Mouse (Mus musculus) limb, embryonic 10.5 days (tissue): ENCODE measurements around the gene Zkscan5. TPM values are rescaled to one million over a fixed set of nuclear protein-coding genes. Genes with fewer than 3 reads are reported as not detected.
A peak's percentile ranks its signal among the peaks of the same experiment; 100 is the strongest.
"Not testable (repeated sequence)": the region's sequence is repeated elsewhere in the genome, so short reads cannot be mapped to it uniquely, and the experiment has no call there.

ENCODE experiments used
- DNase-seq: peaks from one replicate; pipeline ENCODE4 v3.0.0-alpha.2; 2017; ENCODE audit warnings: low spot score
- H3K27ac ChIP-seq: fragments of 300-500 bp; sonication (generic); 2 replicates; pipeline ENCODE4 v1.5.1; 2016; ENCODE audit warnings: mild to moderate bottlenecking
- H3K27me3 ChIP-seq: fragments of 300-500 bp; sonication (generic); 2 replicates; pipeline ENCODE4 v1.6.1; 2016; ENCODE audit warnings: low read depth, mild to moderate bottlenecking; ENCODE audit not compliant: poor library complexity, severe bottlenecking
- H3K36me3 ChIP-seq: fragments of 300-500 bp; sonication (generic); 2 replicates; pipeline ENCODE4 v1.6.1; 2016; ENCODE audit warnings: mild to moderate bottlenecking, moderate library complexity
- H3K4me1 ChIP-seq: fragments of 300-500 bp; sonication (generic); 2 replicates; pipeline ENCODE4 v1.6.1; 2016
- H3K4me3 ChIP-seq: fragments of 300-500 bp; sonication (generic); 2 replicates; pipeline ENCODE4 v1.5.1; 2016; ENCODE audit warnings: mild to moderate bottlenecking, moderate library complexity
- H3K9me3 ChIP-seq: fragments of 300-500 bp; sonication (generic); replicated peaks from 2 replicates; pipeline ENCODE4 v1.6.1; 2016; ENCODE audit warnings: mild to moderate bottlenecking
- WGBS: fragments of 180-500 bp; shearing (Covaris S2); methylation state at CpG from one replicate; pipeline ENCODE4 v1.1.7; 2016; 5-methylcytosine and 5-hydroxymethylcytosine counted together
- polyA plus RNA-seq: library from polyadenylated mRNA; unstranded; fragments of >200 nt; fragmentation: Nextera tagmentation; extraction: Ambion mirVana; gene quantifications from 2 replicates; pipeline ENCODE4 v1.2.1, GENCODE M21; 2016

Zkscan5 gene
- polyA plus RNA-seq, 1 experiment from 2014 or later = 20.9 TPM

DNA sequence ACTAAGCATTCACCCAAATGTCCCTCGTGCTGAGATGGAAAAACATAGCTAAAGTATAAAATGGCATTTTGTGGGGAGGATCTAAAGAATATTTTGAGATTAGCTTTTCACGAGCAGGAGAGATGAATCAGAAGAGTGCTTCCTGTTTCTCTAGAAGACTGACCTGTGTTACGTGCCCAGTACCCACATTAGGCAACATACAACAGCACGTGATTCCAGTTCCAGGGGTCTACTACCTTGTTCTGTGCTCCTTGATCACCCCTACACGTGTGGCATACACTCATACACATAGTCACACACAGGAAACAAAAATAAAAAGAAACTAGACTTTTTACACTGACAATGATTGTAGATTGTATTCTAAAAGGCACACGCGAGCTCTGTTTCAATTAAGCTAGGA is 4.0 kb upstream of the Zkscan5 start:
- Histone ChIP-seq H3K9me3 (no peaks in the 10 kb centered on the region), H3K36me3 (peaks cover 11% of the 10 kb centered on the region), H3K4me3 (0 out of 2 replicates have a peak overlapping the region, but pooled peaks have one; percentile 84), H3K27me3 (no peaks in the 10 kb centered on the region), H3K4me1 (peaks cover 15% of the 10 kb centered on the region), H3K27ac (no peak overlapping the region)
- no peak for DNase-seq
- 79% methylated on average over 7 of the region's 7 CpGs for WGBS

DNA sequence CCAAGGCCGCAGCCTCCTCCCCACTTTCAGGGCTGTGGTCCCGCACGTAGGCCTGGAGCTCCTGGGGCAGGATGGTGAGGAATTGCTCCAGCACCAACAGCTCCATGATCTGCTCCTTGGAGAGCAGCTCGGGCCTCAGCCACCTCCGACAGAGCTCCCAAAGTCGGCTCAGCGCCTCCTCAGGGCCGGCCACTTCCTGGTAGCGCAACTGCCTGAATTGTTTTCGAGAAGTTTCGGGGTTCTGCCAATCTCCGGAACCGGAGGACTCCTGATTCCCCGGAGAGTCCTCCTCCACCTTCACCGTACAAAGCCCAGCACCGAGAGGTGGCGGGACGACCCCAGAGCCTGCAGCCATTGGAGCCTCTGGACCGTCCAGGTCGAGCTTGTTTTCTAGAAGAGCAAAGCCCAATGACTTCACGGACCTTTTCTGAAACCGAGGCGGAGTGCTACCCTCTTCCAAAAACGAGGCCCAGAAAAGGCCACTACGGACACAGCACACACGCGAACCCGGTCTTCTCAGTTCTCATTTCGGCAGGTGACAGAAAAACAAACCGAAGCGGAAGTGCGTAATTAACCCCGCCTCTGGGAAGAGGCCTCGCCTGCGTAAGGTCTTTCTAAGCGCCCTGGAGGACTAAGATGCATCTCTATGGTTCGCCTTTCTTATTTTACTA is 2.9 kb upstream of the Zkscan5 start, which contains the start of gene Zkscan14:
TSS of gene Zkscan14 (minus strand) at position 548 of the 671 bp plus-strand sequence.
- Histone ChIP-seq H3K27ac (peak within 1 kb of the TSS; percentile 73), H3K4me1 (peaks cover 20% of the 10 kb centered on the region)
- WGBS = 1% methylated on average over 37 of the region's 37 CpGs

DNA sequence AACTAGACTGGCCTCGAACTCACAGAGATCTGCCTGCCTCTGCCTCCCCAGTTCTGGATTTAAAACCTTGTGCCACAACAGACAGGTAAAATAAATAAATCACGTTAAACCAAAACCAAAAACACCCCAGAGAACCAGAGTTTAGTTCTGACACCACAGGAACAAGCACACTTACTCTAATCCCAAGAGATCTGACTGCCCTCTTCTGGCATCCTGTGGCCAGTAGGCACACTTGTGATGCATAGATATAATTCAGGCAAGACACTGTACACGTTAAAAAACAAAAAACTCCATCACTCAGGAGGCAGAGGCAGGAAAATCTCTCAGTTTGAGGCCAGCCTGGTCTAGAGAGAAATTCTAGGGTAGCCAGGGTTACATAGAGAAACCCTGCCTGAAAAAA is 1.9 kb upstream of the Zkscan5 start:
- WGBS = 54% methylated on average over 3 of the region's 3 CpGs
- Histone ChIP-seq H3K4me3 (no peak overlapping the region; the same call in 1 of the 2 replicates), H3K4me1 (peaks cover 20% of the 10 kb centered on the region)

More for the DNA sequence above, 2.9 kb upstream of the Zkscan5 start, which contains the start of gene Zkscan14:
- H3K4me3 ChIP-seq = peak within 1 kb of the TSS; percentile 84
- DNase-seq = peak; percentile 77
- H3K27me3 ChIP-seq = no peaks in the 10 kb centered on the region
- H3K9me3 ChIP-seq = no peaks in the 10 kb centered on the region
- H3K36me3 ChIP-seq = peaks cover 3% of the 10 kb centered on the region

DNA sequence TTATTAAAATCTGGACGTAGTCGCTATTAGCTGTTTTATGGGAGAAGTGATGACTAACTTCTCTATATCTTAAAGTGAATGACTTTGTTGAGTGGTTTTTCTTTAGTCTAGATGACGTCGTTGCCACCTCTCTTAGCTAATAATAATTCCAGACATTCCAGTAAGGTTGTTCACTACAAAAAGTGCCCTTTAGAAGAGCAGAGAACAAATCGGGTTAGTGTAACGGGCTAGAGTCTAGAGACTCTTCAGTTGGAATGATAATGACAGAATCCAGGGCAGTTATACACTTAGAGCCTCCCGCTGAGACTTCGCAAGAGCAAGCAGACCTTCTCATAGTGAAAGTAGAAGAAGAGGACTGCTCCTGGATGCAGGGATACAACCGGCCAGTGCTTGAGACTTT is 679 bp downstream of the Zkscan5 start:
- peak overlapping the region; percentile 68 for H3K4me3 ChIP-seq
- 22% methylated on average over 9 of the region's 9 CpGs for WGBS
- no peaks in the 10 kb centered on the region for H3K27me3 ChIP-seq
- H3K9me3 ChIP-seq = no peaks in the 10 kb centered on the region
- H3K27ac ChIP-seq = no peak overlapping the region; the same call in 1 of the 2 replicates
- peaks cover 32% of the 10 kb centered on the region for H3K36me3 ChIP-seq
- no peak for DNase-seq
- H3K4me1 ChIP-seq = peaks cover 20% of the 10 kb centered on the region

More for the DNA sequence above, 1.9 kb upstream of the Zkscan5 start:
- no peak for DNase-seq
- Histone ChIP-seq H3K36me3 (peaks cover 12% of the 10 kb centered on the region), H3K9me3 (no peaks in the 10 kb centered on the region), H3K27ac (no peak overlapping the region), H3K27me3 (no peaks in the 10 kb centered on the region)

DNA sequence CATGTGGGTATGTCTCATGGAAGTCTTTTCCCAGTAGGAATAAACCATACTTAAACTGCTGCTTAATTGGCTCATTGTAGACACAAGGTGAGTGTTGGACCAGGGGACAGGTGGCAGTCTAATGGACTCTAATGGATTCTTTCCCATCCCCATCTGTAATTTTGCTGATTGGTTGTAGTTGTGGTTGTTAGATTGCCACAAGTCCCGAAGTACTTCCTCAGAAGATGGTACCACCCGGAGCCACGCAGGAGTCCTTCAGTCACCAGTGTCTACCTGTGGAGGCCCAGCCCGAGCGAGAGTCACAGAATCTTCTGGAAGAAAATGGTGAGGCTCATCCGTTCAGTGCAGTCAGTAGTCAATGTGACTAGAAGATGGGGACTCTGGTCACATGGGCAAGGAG is 3.0 kb downstream of the Zkscan5 start:
- no peak for DNase-seq
- 94% methylated on average over 6 of the region's 6 CpGs for WGBS
- Histone ChIP-seq H3K4me1 (peaks cover 10% of the 10 kb centered on the region), H3K9me3 (no peaks in the 10 kb centered on the region), H3K27me3 (no peaks in the 10 kb centered on the region), H3K27ac (no peak overlapping the region), H3K4me3 (no peak overlapping the region), H3K36me3 (peaks cover 56% of the 10 kb centered on the region)

DNA sequence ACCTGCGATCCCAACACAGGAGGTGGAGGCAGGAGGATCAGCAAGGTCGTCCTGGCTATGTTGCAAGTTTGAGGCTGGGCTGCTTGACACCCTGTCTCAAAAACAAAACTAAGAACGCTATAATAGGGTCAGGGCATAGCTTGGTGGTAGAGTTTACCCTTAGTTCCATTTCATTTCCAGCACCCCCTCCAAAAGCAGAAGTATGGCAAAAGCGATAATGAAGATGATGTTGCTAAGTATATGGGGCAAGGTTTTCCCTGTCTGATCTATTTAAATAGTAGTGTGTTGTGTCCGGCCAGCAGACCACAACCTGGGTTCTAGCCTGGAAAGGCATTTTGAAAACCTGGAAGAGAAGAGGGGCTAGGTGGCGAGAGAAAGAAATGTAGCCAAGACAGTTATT is 3.6 kb downstream of the Zkscan5 start:
- Histone ChIP-seq H3K4me1 (peaks cover 10% of the 10 kb centered on the region), H3K27ac (no peak overlapping the region), H3K4me3 (no peak overlapping the region), H3K9me3 (no peaks in the 10 kb centered on the region), H3K36me3 (peaks cover 61% of the 10 kb centered on the region), H3K27me3 (no peaks in the 10 kb centered on the region)
- DNase-seq = no peak
- WGBS = 90% methylated on average over 6 of the region's 6 CpGs

DNA sequence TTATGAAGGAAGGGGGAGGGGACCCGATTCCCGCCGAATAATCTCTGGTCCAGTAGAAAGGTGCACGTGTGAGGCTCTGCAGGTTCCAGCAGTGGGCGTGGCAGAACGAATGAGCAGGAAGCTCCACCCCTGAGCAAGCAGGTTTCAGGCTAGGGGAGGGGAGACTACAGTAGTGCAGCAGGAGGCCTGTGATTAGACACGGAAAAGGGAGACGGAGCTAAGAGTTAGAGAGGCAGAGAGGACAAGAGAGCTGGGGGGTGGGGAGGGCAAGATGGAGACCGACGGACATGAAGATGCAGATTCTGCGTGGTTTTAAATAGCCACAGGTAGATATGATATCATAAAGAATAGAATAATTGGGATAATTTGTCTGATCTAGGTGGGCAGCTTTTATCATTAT is 4.0 kb downstream of the Zkscan5 start:
- H3K27me3 ChIP-seq, H3K4me3 ChIP-seq, H3K27ac ChIP-seq, H3K9me3 ChIP-seq, DNase-seq: not testable (repeated sequence)
- 52% methylated on average over 11 of the region's 11 CpGs for WGBS
- Histone ChIP-seq H3K4me1 (peaks cover 10% of the 10 kb centered on the region), H3K36me3 (peaks cover 66% of the 10 kb centered on the region)

DNA sequence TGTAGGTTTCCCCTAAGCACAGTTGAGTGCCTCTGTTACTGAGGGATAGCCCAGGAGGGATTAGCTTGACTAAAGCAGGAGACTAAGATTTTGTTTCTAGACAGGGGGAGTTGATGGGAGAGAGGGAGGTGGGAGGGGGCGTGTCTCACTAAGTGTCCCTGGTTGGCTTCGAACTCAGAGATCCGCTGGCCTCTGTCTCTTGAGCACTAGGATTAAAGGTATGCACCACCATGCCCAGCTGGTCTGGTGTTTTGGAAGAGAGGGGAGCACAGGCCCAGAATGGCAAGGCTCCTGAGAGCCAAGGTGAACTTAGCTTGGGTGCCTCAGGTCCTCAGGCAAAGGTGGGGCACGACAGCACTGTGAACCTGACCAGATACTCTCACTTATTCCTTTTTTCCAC is 7.0 kb downstream of the Zkscan5 start:
- Histone ChIP-seq H3K4me1 (no peaks in the 10 kb centered on the region), H3K4me3 (no peak overlapping the region), H3K27ac (no peak overlapping the region), H3K36me3 (peaks cover 88% of the 10 kb centered on the region), H3K9me3 (no peaks in the 10 kb centered on the region), H3K27me3 (no peaks in the 10 kb centered on the region)
- DNase-seq = no peak
- 96% methylated on average over 4 of the region's 4 CpGs for WGBS

DNA sequence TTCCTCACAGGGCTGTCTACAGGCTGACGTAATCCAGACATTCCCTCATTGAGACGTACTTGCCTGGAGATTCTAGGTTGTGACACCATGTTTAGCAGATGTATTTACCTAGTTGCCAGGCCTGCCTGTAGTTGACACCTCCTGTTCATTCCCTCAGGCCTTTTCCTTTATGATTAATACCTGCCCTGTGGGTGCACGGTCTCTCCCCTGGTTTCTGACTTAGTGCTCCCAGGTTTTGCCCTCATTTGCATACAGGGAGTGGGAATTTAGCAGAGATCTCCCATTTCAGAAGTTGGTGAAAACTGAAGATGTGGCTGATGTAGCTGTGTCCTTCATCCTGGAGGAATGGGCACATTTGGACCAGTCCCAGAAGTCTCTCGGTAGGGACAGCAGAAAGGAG is 7.9 kb downstream of the Zkscan5 start:
- 87% methylated on average over 4 of the region's 4 CpGs for WGBS
- H3K9me3 ChIP-seq = no peaks in the 10 kb centered on the region
- no peak overlapping the region for H3K4me3 ChIP-seq
- no peak overlapping the region for H3K27ac ChIP-seq
- H3K4me1 ChIP-seq = no peaks in the 10 kb centered on the region
- H3K36me3 ChIP-seq = peaks cover 81% of the 10 kb centered on the region
- H3K27me3 ChIP-seq = no peaks in the 10 kb centered on the region
- DNase-seq = no peak

DNA sequence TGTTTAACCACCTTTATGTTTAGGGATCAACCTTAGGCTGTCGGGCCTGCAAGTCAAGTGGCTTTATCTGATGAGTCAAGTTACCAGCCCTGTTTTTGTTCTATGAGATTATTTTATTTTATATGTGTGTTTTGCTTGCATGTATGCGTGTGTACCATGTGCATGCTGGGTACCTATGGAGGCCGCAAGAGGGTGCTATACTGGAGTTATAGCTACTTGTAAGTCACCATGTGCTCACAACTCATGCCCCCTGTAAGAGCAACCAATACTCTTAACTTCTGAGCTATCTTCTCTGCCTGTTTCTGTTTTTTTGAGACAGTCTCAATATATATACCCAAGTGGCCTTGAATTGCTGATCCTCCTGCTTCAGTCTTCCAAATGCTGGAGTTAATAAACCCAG is 9.1 kb downstream of the Zkscan5 start:
- Histone ChIP-seq H3K27ac (no peak overlapping the region), H3K4me3 (no peak overlapping the region), H3K36me3 (peaks cover 79% of the 10 kb centered on the region), H3K4me1 (no peaks in the 10 kb centered on the region), H3K9me3 (no peaks in the 10 kb centered on the region), H3K27me3 (no peaks in the 10 kb centered on the region)
- 95% methylated on average over 3 of the region's 3 CpGs for WGBS
- DNase-seq = no peak

DNA sequence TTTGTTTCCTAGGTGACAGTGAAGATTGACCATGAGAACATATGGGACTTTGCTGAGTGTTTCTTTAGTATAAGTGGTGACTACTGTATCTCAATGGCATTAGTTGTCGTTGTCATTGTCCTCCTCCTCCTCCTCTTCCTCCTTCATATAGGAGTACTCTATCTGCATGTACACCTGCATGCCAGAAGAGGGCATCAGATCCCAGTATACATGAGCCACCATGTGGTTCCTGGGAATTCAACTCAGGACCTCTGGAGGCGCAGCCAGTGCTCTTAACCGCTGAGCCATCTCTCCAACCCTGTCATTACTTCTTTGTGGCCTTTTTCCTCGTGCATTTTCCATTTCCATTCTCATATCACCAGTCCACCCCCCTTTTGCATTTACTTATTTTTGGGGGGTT is 10.3 kb downstream of the Zkscan5 start:
- WGBS = 70% methylated on average over 4 of the region's 4 CpGs

DNA sequence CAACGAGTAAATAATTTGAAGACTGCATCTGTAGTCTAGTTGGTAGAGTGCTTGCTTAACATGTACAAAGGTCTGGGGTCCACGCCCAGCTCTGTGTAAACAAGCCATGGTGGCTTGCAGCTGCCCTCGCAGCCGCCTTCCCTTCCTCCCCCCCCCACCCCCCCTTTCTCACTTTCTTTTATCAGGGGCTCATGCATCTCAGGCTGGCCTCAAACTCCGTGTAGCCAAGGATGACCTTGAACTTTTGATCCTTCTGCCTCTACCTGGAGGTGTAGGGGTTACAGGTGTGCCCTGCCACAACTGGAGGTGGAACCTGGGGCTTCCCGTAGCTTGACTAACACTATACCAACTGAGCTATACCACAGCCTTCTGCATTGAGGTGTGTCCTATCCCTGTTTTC is 13.4 kb downstream of the Zkscan5 start:
- no peaks in the 10 kb centered on the region for H3K9me3 ChIP-seq
- no peak overlapping the region for H3K4me3 ChIP-seq
- H3K27ac ChIP-seq = no peak overlapping the region
- 89% methylated on average over 6 of the region's 6 CpGs for WGBS
- H3K27me3 ChIP-seq = no peaks in the 10 kb centered on the region
- peaks cover 76% of the 10 kb centered on the region for H3K36me3 ChIP-seq
- H3K4me1 ChIP-seq = no peaks in the 10 kb centered on the region
- no peak for DNase-seq

More for the DNA sequence above, 10.3 kb downstream of the Zkscan5 start:
- no peaks in the 10 kb centered on the region for H3K27me3 ChIP-seq
- H3K4me3 ChIP-seq = no peak overlapping the region
- no peak overlapping the region for H3K27ac ChIP-seq
- no peaks in the 10 kb centered on the region for H3K9me3 ChIP-seq
- H3K4me1 ChIP-seq = no peaks in the 10 kb centered on the region
- no peak for DNase-seq
- H3K36me3 ChIP-seq = peaks cover 81% of the 10 kb centered on the region

DNA sequence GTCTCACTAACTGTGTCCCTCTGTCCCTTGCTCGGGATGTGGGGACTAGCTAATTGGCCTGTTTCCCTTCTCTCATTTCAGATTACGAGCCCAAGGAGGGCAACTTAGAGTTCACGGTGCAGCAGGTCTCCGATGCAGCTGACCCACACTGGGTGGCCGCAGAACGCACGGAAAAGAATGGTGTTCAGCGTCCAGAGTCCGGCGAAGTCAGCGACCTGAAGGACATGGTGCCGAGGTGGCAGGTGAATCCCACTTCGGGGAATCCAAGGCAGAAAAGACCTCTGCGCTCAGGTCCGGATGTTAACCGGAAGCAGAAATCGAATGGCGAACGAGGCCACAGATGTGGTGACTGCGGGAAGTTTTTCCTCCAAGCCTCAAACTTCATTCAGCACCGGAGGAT is 13.8 kb downstream of the Zkscan5 start:
- H3K36me3 ChIP-seq = peaks cover 73% of the 10 kb centered on the region
- DNase-seq = no peak
- H3K27me3 ChIP-seq = no peaks in the 10 kb centered on the region
- no peaks in the 10 kb centered on the region for H3K9me3 ChIP-seq
- no peaks in the 10 kb centered on the region for H3K4me1 ChIP-seq
- no peak overlapping the region for H3K4me3 ChIP-seq
- no peak overlapping the region for H3K27ac ChIP-seq
- WGBS = 96% methylated on average over 21 of the region's 21 CpGs

DNA sequence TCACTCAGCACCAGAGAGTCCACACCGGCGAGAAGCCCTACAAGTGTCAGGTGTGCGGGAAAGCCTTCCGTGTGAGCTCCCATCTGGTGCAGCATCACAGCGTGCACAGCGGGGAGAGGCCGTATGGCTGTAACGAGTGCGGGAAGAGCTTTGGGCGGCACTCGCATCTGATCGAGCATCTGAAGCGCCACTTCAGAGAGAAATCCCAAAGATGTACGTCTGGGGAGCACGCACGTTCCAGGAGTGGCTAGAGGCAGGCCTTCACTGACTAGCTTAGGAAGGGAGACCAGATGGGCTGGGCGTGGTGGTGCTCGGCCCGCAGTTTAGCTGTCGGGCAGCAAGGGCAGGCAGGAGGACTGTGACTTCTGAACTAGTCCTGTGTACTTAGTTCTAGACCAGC is 14.3 kb downstream of the Zkscan5 start:
- Histone ChIP-seq H3K4me1 (no peaks in the 10 kb centered on the region), H3K9me3 (no peaks in the 10 kb centered on the region), H3K36me3 (peaks cover 69% of the 10 kb centered on the region), H3K27ac (no peak overlapping the region), H3K27me3 (no peaks in the 10 kb centered on the region), H3K4me3 (no peak overlapping the region)
- 95% methylated on average over 20 of the region's 20 CpGs for WGBS
- no peak for DNase-seq
